15 mouse cellular contexts compared by ENCODE assay signal in genomic region chr2:70410298-70410885, GRCm38 (mm10).
A peak's percentile ranks its signal among the peaks of the same experiment; 100 is the strongest.
DNase-seq lines count a peak whose midpoint lies in the region; ATAC-seq lines count a peak whose summit lies in the region.
"Had no signal": no experiment of that assay in that cellular context is flagged by ENCODE, and none has a peak within 500 bp of the region (broad histone marks: within the 10 kb centered on the region; RNA-seq: fewer than 3 reads in every experiment).

No protein-coding gene starts in this region.

- 0 out of 2 replicates have a peak, but pooled peaks cover 5% of the 10 kb centered on the region for H3K4me1 ChIP-seq in kidney, embryonic 15.5 days
- H3K4me1 ChIP-seq: lung, embryonic 15.5 days had no signal

- no peaks in the 10 kb centered on the region for H3K27me3 ChIP-seq in kidney, embryonic 15.5 days
- H3K27me3 ChIP-seq: embryonic facial prominence, embryonic 15.5 days; lung, embryonic 15.5 days; midbrain, embryonic 15.5 days had no signal

- H3K9me3 ChIP-seq in kidney, embryonic 15.5 days (replicated peaks): no peaks in the 10 kb centered on the region
- H3K9me3 ChIP-seq: embryonic facial prominence, embryonic 15.5 days; lung, embryonic 15.5 days; midbrain, embryonic 15.5 days had no signal

- H3K4me2 ChIP-seq in kidney, embryonic 15.5 days: no peak overlapping the region
- H3K4me2 ChIP-seq: embryonic facial prominence, embryonic 15.5 days; lung, embryonic 15.5 days; midbrain, embryonic 15.5 days had no signal

- 72% methylated on average over 4 of the region's 4 CpGs for WGBS in kidney, embryonic 15.5 days

- peak; percentile 33 for DNase-seq in gastrocnemius, postnatal 10 days
- no peak for DNase-seq in gastrocnemius, postnatal 25 days
- peak; percentile 14 to 38 for DNase-seq in layer of hippocampus, postnatal 14 days (ENCODE audit: low spot score in 2 of 2)
- DNase-seq in layer of hippocampus, adult 9-11 months: no peak
- peak; percentile 43 for DNase-seq in cerebellum, adult 11-12 months
- DNase-seq in cerebellum, postnatal 25 days: peak; percentile 42 to 60
- DNase-seq: adrenal gland, adult 2 months; heart, postnatal 4 days; right cerebral cortex, postnatal 14 days had no signal

- ATAC-seq in kidney, embryonic 15.5 days (replicated peaks; ENCODE audit: low FRiP score): no peak
- ATAC-seq: intestine, embryonic 16.5 days; midbrain, embryonic 15.5 days had no signal

- no peak overlapping the region for H3K9ac ChIP-seq in kidney, embryonic 15.5 days
- H3K9ac ChIP-seq: embryonic facial prominence, embryonic 15.5 days; lung, embryonic 15.5 days; midbrain, embryonic 15.5 days had no signal

- no peak overlapping the region for H3K4me3 ChIP-seq in kidney, embryonic 15.5 days (replicated peaks)
- H3K4me3 ChIP-seq: embryonic facial prominence, embryonic 15.5 days; lung, embryonic 15.5 days; midbrain, embryonic 15.5 days had no signal

- H3K27ac ChIP-seq in kidney, embryonic 15.5 days: no peak overlapping the region
- H3K27ac ChIP-seq: embryonic facial prominence, embryonic 15.5 days; kidney, postnatal 0 days; lung, embryonic 15.5 days; midbrain, embryonic 15.5 days had no signal

- no peaks in the 10 kb centered on the region for H3K36me3 ChIP-seq in kidney, embryonic 15.5 days
- H3K36me3 ChIP-seq: embryonic facial prominence, embryonic 15.5 days; lung, embryonic 15.5 days; midbrain, embryonic 15.5 days had no signal

Comparison
In these comparisons a context has a peak if more than half of its experiments do, and no peak if none do; other contexts are left out.
1. DNase-seq: peak in gastrocnemius, postnatal 10 days (single experiment), layer of hippocampus, postnatal 14 days (2 of 2), cerebellum, adult 11-12 months (single experiment) and cerebellum, postnatal 25 days (2 of 2); none in gastrocnemius, postnatal 25 days (single experiment) and layer of hippocampus, adult 9-11 months (single experiment).